Mouse (Mus musculus): ENCODE results near the gene Dlg5. TPM values are rescaled to one million over a fixed set of nuclear protein-coding genes. Genes with fewer than 3 reads are reported as not detected.

Dlg5 gene
- polyA plus RNA-seq, 1 experiment = 8.7 TPM

DNA sequence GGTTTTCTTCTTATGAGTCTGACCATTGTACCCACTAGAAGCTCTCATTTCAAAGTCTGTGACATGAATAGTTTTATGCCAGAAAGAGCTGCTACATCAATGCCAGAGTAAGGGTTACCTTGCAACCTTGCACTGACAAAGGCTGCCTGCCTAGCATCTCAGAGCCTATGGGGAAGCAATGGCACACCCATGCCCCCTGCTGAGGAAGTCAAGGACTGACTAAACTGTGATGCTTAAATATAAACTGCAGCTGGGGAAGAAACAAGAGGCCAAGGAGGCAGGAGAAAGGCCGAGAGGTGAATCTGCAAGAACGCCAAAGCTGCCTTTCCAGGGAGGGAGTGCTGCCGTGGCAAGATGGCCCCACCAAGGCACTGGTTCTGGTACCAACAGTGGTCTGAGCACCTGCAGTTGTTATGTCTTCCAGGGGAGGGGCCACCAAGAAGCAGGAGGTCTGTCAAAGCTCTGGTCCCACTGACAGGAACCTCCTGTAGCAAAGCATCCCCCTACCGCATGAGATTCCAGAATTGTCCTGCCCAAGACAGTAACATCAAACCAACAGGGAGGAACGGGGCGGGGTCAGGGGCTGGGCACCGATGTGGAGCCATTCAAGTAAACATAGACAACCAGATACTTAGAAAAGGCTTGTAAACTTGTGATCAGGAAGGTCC is 111.0 kb downstream of the Dlg5 start:
- no peaks in the 10 kb centered on the region for H3K27me3 ChIP-seq (ENCODE audit: control insufficient read depth, insufficient read depth, low read length)
- H3K36me3 ChIP-seq (ENCODE audit: control insufficient read depth, insufficient read depth, low read length) = no peaks in the 10 kb centered on the region
- 91% methylated on average over 7 of the region's 7 CpGs for WGBS
- H3K27ac ChIP-seq (ENCODE audit: control insufficient read depth, insufficient read depth, low read length) = no peak overlapping the region
- DNase-seq = no peak
- H3K4me3 ChIP-seq (ENCODE audit: control insufficient read depth, insufficient read depth, low read length) = no peak overlapping the region
- no peaks in the 10 kb centered on the region for H3K4me1 ChIP-seq (replicated peaks; ENCODE audit: control insufficient read depth, insufficient read depth, low read length)
- TF ChIP-seq POLR2A (IDR thresholded peaks at IDR 0.05; ENCODE audit: control insufficient read depth, extremely low read depth, insufficient read depth, low read length, poor library complexity) (no peak), CTCF (IDR thresholded peaks at IDR 0.05; ENCODE audit: borderline replicate concordance, control insufficient read depth, extremely low read depth, insufficient read depth, low read length, poor library complexity) (no peak)

DNA sequence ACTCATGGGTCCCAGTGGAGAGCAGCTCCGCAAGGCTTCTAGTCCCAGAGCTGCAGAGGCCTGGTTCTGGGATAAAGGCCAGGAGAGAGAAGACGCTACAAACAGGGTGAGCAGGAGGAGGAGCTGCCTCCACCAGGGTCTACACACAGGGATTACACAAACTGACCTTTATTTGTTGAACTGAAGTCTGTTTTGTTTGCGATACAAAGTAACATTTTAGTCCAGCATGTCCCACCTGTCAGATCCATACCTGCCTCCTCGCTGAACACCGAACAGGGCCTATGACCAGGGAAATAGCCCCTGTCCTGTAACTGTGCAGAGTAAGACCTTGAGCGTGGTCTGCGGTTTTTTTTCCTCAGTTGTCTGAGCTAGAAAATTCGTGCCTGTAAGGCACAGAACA is 111.9 kb downstream of the Dlg5 start:
- 93% methylated on average over 8 of the region's 8 CpGs for WGBS
- TF ChIP-seq CTCF (IDR thresholded peaks at IDR 0.05; ENCODE audit: borderline replicate concordance, control insufficient read depth, extremely low read depth, insufficient read depth, low read length, poor library complexity) = no peak
- Histone ChIP-seq H3K4me3 (ENCODE audit: control insufficient read depth, insufficient read depth, low read length) (no peak overlapping the region), H3K36me3 (ENCODE audit: control insufficient read depth, insufficient read depth, low read length) (no peaks in the 10 kb centered on the region), H3K27ac (ENCODE audit: control insufficient read depth, insufficient read depth, low read length) (no peak overlapping the region), H3K27me3 (ENCODE audit: control insufficient read depth, insufficient read depth, low read length) (no peaks in the 10 kb centered on the region), H3K4me1 (replicated peaks; ENCODE audit: control insufficient read depth, insufficient read depth, low read length) (no peaks in the 10 kb centered on the region)
- DNase-seq = no peak

DNA sequence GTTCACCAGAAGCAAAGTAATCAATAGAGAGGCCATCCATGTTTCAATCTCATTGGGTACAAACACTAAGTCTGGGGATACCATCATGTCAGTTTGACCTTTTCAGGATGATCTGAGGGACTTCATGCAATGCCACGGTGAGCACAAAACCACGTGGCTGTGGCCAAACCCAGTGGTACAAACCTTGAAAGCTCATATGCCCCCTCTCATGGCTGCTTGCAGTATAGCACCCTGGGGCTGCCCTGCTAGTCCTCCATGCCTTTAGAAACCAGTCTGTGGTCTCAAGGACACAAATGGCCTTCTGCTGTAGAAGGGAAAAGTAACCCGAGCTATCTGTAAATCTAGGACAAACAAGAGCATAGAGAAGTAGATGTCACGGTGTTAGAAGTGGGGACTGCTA is 113.6 kb downstream of the Dlg5 start:
- peak; percentile 14 for DNase-seq

GRCm38 (mm10) chr14:24125069-24125468 is 120.7 kb downstream of the Dlg5 start:
- TF ChIP-seq CTCF (IDR thresholded peaks at IDR 0.05; ENCODE audit: borderline replicate concordance, control insufficient read depth, extremely low read depth, insufficient read depth, low read length, poor library complexity) (no peak), POLR2A (IDR thresholded peaks at IDR 0.05; ENCODE audit: control insufficient read depth, extremely low read depth, insufficient read depth, low read length, poor library complexity) (no peak)
- H3K4me3 ChIP-seq (ENCODE audit: control insufficient read depth, insufficient read depth, low read length) = no peak overlapping the region
- DNase-seq = no peak
- H3K27me3 ChIP-seq (ENCODE audit: control insufficient read depth, insufficient read depth, low read length) = no peaks in the 10 kb centered on the region
- no peaks in the 10 kb centered on the region for H3K4me1 ChIP-seq (replicated peaks; ENCODE audit: control insufficient read depth, insufficient read depth, low read length)
- no peak overlapping the region for H3K27ac ChIP-seq (ENCODE audit: control insufficient read depth, insufficient read depth, low read length)
- H3K36me3 ChIP-seq (ENCODE audit: control insufficient read depth, insufficient read depth, low read length) = no peaks in the 10 kb centered on the region
- WGBS = 93% methylated on average over 2 of the region's 2 CpGs

More for the DNA sequence above, 113.6 kb downstream of the Dlg5 start:
- H3K4me1 ChIP-seq (replicated peaks; ENCODE audit: control insufficient read depth, insufficient read depth, low read length) = no peaks in the 10 kb centered on the region
- no peak overlapping the region for H3K27ac ChIP-seq (ENCODE audit: control insufficient read depth, insufficient read depth, low read length)
- H3K4me3 ChIP-seq (ENCODE audit: control insufficient read depth, insufficient read depth, low read length) = no peak overlapping the region
- no peak for TF ChIP-seq CTCF (IDR thresholded peaks at IDR 0.05; ENCODE audit: borderline replicate concordance, control insufficient read depth, extremely low read depth, insufficient read depth, low read length, poor library complexity)
- no peak for TF ChIP-seq POLR2A (IDR thresholded peaks at IDR 0.05; ENCODE audit: control insufficient read depth, extremely low read depth, insufficient read depth, low read length, poor library complexity)
- 52% methylated on average over 4 of the region's 4 CpGs for WGBS
- H3K36me3 ChIP-seq (ENCODE audit: control insufficient read depth, insufficient read depth, low read length) = no peaks in the 10 kb centered on the region
- H3K27me3 ChIP-seq (ENCODE audit: control insufficient read depth, insufficient read depth, low read length) = no peaks in the 10 kb centered on the region

GRCm38 (mm10) chr14:24124171-24124570 is 121.5 kb downstream of the Dlg5 start:
- Histone ChIP-seq H3K27ac (ENCODE audit: control insufficient read depth, insufficient read depth, low read length) (no peak overlapping the region), H3K4me1 (replicated peaks; ENCODE audit: control insufficient read depth, insufficient read depth, low read length) (no peaks in the 10 kb centered on the region), H3K36me3 (ENCODE audit: control insufficient read depth, insufficient read depth, low read length) (no peaks in the 10 kb centered on the region), H3K4me3 (ENCODE audit: control insufficient read depth, insufficient read depth, low read length) (no peak overlapping the region), H3K27me3 (ENCODE audit: control insufficient read depth, insufficient read depth, low read length) (no peaks in the 10 kb centered on the region)
- no peak for TF ChIP-seq POLR2A (IDR thresholded peaks at IDR 0.05; ENCODE audit: control insufficient read depth, extremely low read depth, insufficient read depth, low read length, poor library complexity)
- TF ChIP-seq CTCF (IDR thresholded peaks at IDR 0.05; ENCODE audit: borderline replicate concordance, control insufficient read depth, extremely low read depth, insufficient read depth, low read length, poor library complexity) = no peak
- 33% methylated on average over 1 of the region's 1 CpGs for WGBS
- no peak for DNase-seq

GRCm38 (mm10) chr14:24106734-24107133 is 139.0 kb downstream of the Dlg5 start:
- 95% methylated on average over 2 of the region's 2 CpGs for WGBS
- DNase-seq = no peak
- Histone ChIP-seq H3K27ac (ENCODE audit: control insufficient read depth, insufficient read depth, low read length) (no peak overlapping the region), H3K27me3 (ENCODE audit: control insufficient read depth, insufficient read depth, low read length) (no peaks in the 10 kb centered on the region), H3K4me3 (ENCODE audit: control insufficient read depth, insufficient read depth, low read length) (no peak overlapping the region), H3K4me1 (replicated peaks; ENCODE audit: control insufficient read depth, insufficient read depth, low read length) (no peaks in the 10 kb centered on the region), H3K36me3 (ENCODE audit: control insufficient read depth, insufficient read depth, low read length) (no peaks in the 10 kb centered on the region)
- TF ChIP-seq CTCF (IDR thresholded peaks at IDR 0.05; ENCODE audit: borderline replicate concordance, control insufficient read depth, extremely low read depth, insufficient read depth, low read length, poor library complexity) (no peak), POLR2A (IDR thresholded peaks at IDR 0.05; ENCODE audit: control insufficient read depth, extremely low read depth, insufficient read depth, low read length, poor library complexity) (no peak)

DNA sequence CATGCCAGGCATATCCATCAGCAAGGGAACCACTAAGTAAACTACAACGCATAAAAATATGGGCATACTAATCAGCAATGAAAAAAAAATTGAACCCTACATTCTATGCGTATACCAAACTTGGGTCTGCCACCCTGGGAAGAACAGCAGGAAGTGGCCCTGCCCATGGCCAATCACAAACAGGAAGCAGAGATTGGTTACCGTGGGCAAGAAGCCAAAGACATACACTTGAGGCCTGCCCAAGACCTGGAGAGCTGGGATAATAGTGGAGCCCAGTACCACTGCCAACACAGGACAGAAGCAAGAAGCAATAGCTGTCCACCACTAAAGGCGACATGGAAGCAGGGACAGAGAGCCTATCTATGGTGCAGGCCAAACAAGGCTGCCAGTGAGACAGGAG is 146.9 kb downstream of the Dlg5 start:
- Histone ChIP-seq H3K27me3 (ENCODE audit: control insufficient read depth, insufficient read depth, low read length) (no peaks in the 10 kb centered on the region), H3K4me1 (replicated peaks; ENCODE audit: control insufficient read depth, insufficient read depth, low read length) (no peaks in the 10 kb centered on the region), H3K27ac (ENCODE audit: control insufficient read depth, insufficient read depth, low read length) (no peak overlapping the region), H3K36me3 (ENCODE audit: control insufficient read depth, insufficient read depth, low read length) (no peaks in the 10 kb centered on the region), H3K4me3 (ENCODE audit: control insufficient read depth, insufficient read depth, low read length) (no peak overlapping the region)
- no peak for TF ChIP-seq CTCF (IDR thresholded peaks at IDR 0.05; ENCODE audit: borderline replicate concordance, control insufficient read depth, extremely low read depth, insufficient read depth, low read length, poor library complexity)
- TF ChIP-seq POLR2A (IDR thresholded peaks at IDR 0.05; ENCODE audit: control insufficient read depth, extremely low read depth, insufficient read depth, low read length, poor library complexity) = no peak
- DNase-seq = no peak
- WGBS = 57% methylated on average over 4 of the region's 4 CpGs
